Mouse (Mus musculus) liver, adult 2 months (tissue): ENCODE data around the gene Colgalt1.

Experiments
- CTCF ChIP-seq: fragments of 200-500 bp; IDR thresholded peaks from 2 replicates; pipeline ENCODE4 v1.5.1; 2011; ENCODE audit warnings: low read depth, low read length, control low read depth
- POLR2A ChIP-seq: fragments of 200-500 bp; IDR thresholded peaks from 2 replicates; pipeline ENCODE4 v1.6.1; 2011; ENCODE audit warnings: low read length, control low read depth; ENCODE audit not compliant: insufficient read depth; ENCODE audit errors: extremely low read depth

DNA sequence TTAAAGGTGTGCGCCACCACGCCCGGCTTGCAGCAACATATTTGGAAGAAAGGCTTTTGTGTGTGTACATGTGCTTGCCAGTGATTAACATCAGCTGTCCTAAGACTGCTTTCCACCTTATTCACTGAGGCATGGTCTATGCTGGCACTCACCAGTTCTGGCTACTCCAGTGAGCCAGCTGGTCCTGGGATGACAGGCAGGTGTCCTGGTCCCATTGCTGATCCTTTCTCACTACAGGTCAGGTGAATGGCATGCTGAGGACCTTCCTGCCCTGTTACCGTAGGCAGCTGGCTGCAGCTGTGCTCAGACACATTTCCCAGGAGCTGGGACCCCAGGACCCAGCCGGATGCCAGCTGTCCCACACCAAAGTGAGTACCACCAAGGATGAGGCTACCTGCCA lies 12.0 kb upstream of the Colgalt1 start:
- TF ChIP-seq CTCF: no peak
- TF ChIP-seq POLR2A: no peak
